Mouse (Mus musculus) lung, embryonic 15.5 days (tissue): ENCODE data around the gene Kalrn. TPM values are rescaled to one million over a fixed set of nuclear protein-coding genes. Genes with fewer than 3 reads are reported as not detected.

ENCODE experiments used
- ATAC-seq: fragments of 200-750 bp; cut with Nextera tagmentation; 2 replicates; pipeline ENCODE4 v1.8.0; 2017; ENCODE audit warnings: moderate number of reproducible peaks, borderline replicate concordance; ENCODE audit not compliant: low FRiP score, low TSS enrichment; ENCODE audit errors: extremely low read depth
- H3K27ac ChIP-seq: fragments of 300-500 bp; sonication (generic); 2 replicates; pipeline ENCODE4 v1.5.1; 2015; ENCODE audit warnings: moderate library complexity, mild to moderate bottlenecking, inconsistent platforms
- H3K27me3 ChIP-seq: fragments of 300-500 bp; sonication (generic); 2 replicates; pipeline ENCODE4 v1.6.1; 2015; ENCODE audit warnings: inconsistent platforms
- H3K36me3 ChIP-seq: fragments of 300-500 bp; sonication (generic); 2 replicates; pipeline ENCODE4 v1.6.1; 2015; ENCODE audit warnings: inconsistent platforms
- H3K4me1 ChIP-seq: fragments of 300-500 bp; sonication (generic); 2 replicates; pipeline ENCODE4 v1.6.1; 2015; ENCODE audit warnings: inconsistent platforms
- H3K4me2 ChIP-seq: fragments of 300-500 bp; sonication (generic); 2 replicates; pipeline ENCODE4 v1.6.1; 2015; ENCODE audit warnings: inconsistent platforms, mild to moderate bottlenecking, moderate library complexity
- H3K4me3 ChIP-seq: fragments of 300-500 bp; sonication (generic); 2 replicates; pipeline ENCODE4 v1.5.1; 2015; ENCODE audit warnings: mild to moderate bottlenecking, inconsistent platforms
- H3K9ac ChIP-seq: fragments of 300-500 bp; sonication (generic); 2 replicates; pipeline ENCODE4 v1.6.1; 2015; ENCODE audit warnings: inconsistent platforms
- H3K9me3 ChIP-seq: fragments of 300-500 bp; sonication (generic); 2 replicates; pipeline ENCODE4 v1.6.1; 2016; ENCODE audit warnings: inconsistent platforms
- WGBS: fragments of 180-500 bp; shearing (Covaris S2); methylation state at CpG from one replicate; pipeline ENCODE4 v1.1.7; 2015; 5-methylcytosine and 5-hydroxymethylcytosine counted together
- polyA plus RNA-seq: library from polyadenylated mRNA; unstranded; fragments of >200 nt; fragmentation: Nextera tagmentation; extraction: Ambion mirVana; gene quantifications from 2 replicates; pipeline ENCODE4 v1.2.1, GENCODE M21; 2015

Gene Kalrn
- polyA plus RNA-seq, 1 experiment from 2014 or later = 14.4 TPM

DNA sequence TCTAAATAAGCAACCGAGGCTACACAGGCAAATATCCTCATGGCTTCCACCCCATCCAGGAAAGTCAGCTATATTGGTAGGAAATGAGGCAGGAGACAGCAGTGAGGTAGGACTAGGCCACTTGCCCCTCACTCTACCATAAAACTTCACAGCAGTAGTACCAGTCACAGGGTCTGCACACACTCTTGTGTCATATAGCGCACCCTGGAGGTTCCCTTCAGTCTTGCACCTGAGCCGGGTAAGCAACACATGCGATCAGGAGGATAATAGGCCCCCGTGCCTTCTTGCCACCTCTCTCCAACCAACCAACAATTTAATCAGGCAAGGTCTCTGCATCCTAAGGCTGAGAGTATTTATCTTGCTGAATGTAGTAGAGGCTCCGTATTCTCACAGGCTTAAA, 278.8 kb downstream of the Kalrn start:
- no peak overlapping the region for H3K9ac ChIP-seq
- no peak overlapping the region for H3K27ac ChIP-seq
- no peaks in the 10 kb centered on the region for H3K9me3 ChIP-seq
- H3K27me3 ChIP-seq = no peaks in the 10 kb centered on the region
- H3K36me3 ChIP-seq = no peaks in the 10 kb centered on the region
- 79% methylated on average over 6 of the region's 6 CpGs for WGBS
- no peak overlapping the region for H3K4me2 ChIP-seq
- ATAC-seq = no peak
- no peak overlapping the region for H3K4me3 ChIP-seq
- H3K4me1 ChIP-seq = 0 out of 2 replicates have a peak, but pooled peaks cover 3% of the 10 kb centered on the region

DNA sequence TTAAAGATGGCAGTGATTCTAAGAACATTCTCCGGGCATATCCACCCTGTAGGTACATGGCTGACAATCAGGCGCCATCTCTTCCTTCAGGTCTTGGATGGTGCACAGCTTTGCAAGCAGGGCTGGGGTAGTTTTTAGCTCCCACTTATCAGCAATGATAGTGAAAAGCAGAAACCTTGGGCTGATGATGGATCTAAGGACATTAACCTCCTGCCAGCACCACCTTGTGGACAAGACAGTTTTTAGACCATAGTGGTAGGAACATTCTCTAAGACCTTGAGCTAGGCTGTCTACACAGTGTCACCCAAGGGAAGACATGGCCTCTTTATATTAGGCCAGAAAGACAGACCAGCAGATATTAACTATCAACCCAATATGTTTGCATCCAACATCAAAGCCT, 279.7 kb downstream of the Kalrn start:
- no peak for ATAC-seq

GRCm38 (mm10) chr16:34289583-34289982, 283.7 kb downstream of the Kalrn start:
- no peak overlapping the region for H3K4me2 ChIP-seq

More for the DNA sequence above, 279.7 kb downstream of the Kalrn start:
- 91% methylated on average over 2 of the region's 2 CpGs for WGBS
- Histone ChIP-seq H3K9ac (no peak overlapping the region), H3K9me3 (no peaks in the 10 kb centered on the region), H3K4me3 (no peak overlapping the region), H3K36me3 (no peaks in the 10 kb centered on the region), H3K27ac (no peak overlapping the region), H3K4me1 (0 out of 2 replicates have a peak, but pooled peaks cover under 1% of the 10 kb centered on the region), H3K27me3 (no peaks in the 10 kb centered on the region), H3K4me2 (no peak overlapping the region)

GRCm38 (mm10) chr16:34282026-34282425, 291.3 kb downstream of the Kalrn start:
- WGBS = 89% methylated on average over 8 of the region's 8 CpGs
- H3K9ac ChIP-seq = no peak overlapping the region

More at GRCm38 (mm10) chr16:34289583-34289982, 283.7 kb downstream of the Kalrn start:
- H3K27ac ChIP-seq = no peak overlapping the region
- H3K36me3 ChIP-seq = no peaks in the 10 kb centered on the region
- H3K9ac ChIP-seq = no peak overlapping the region
- H3K4me1 ChIP-seq = no peaks in the 10 kb centered on the region
- WGBS = 41% methylated on average over 7 of the region's 7 CpGs
- no peaks in the 10 kb centered on the region for H3K27me3 ChIP-seq
- H3K9me3 ChIP-seq = no peaks in the 10 kb centered on the region
- no peak overlapping the region for H3K4me3 ChIP-seq
- ATAC-seq = no peak

GRCm38 (mm10) chr16:34279654-34280383, 293.5 kb downstream of the Kalrn start:
- no peak overlapping the region for H3K4me2 ChIP-seq
- H3K9ac ChIP-seq = no peak overlapping the region
- H3K36me3 ChIP-seq = no peaks in the 10 kb centered on the region
- no peak overlapping the region for H3K27ac ChIP-seq
- no peaks in the 10 kb centered on the region for H3K27me3 ChIP-seq
- no peaks in the 10 kb centered on the region for H3K4me1 ChIP-seq
- H3K9me3 ChIP-seq = no peaks in the 10 kb centered on the region
- ATAC-seq = no peak
- 79% methylated on average over 7 of the region's 7 CpGs for WGBS
- H3K4me3 ChIP-seq = no peak overlapping the region

More at GRCm38 (mm10) chr16:34282026-34282425, 291.3 kb downstream of the Kalrn start:
- Histone ChIP-seq H3K4me3 (no peak overlapping the region), H3K9me3 (no peaks in the 10 kb centered on the region), H3K4me1 (no peaks in the 10 kb centered on the region), H3K27me3 (no peaks in the 10 kb centered on the region), H3K36me3 (no peaks in the 10 kb centered on the region), H3K4me2 (no peak overlapping the region), H3K27ac (no peak overlapping the region)
- no peak for ATAC-seq

- Histone ChIP-seq H3K27ac (no peak overlapping the region), H3K36me3 (no peaks in the 10 kb centered on the region), H3K4me3 (no peak overlapping the region), H3K9ac (no peak overlapping the region), H3K9me3 (no peaks in the 10 kb centered on the region), H3K4me2 (no peak overlapping the region), H3K4me1 (no peaks in the 10 kb centered on the region), H3K27me3 (no peaks in the 10 kb centered on the region)
- no peak; the same call in 1 of the 2 replicates for ATAC-seq
- WGBS = 48% methylated on average over 4 of the region's 4 CpGs
Measured at GRCm38 (mm10) chr16:34278249-34278790, 295.0 kb downstream of the Kalrn start.

DNA sequence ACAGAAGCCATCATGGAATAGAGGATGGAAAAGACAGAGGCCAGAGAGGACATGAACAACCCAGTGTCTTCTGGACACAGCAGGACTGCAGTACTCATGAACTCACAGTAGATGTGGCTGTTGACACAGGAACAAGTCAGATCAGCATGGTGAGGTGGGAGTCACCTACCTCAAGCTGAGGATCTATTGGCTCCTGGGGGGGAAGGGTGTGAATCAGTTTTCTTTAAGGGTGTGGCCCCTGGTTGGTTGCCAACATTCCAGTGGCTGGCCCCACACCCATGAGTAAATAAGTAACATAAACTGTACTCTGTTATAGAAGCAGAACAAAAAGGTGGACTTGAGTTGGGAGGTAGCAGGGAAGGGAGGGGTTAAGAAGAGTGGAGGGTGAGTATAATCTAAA, 298.7 kb downstream of the Kalrn start:
- H3K9me3 ChIP-seq = no peaks in the 10 kb centered on the region
- no peak overlapping the region for H3K4me2 ChIP-seq
- no peaks in the 10 kb centered on the region for H3K36me3 ChIP-seq
- H3K9ac ChIP-seq = no peak overlapping the region
- H3K27me3 ChIP-seq = no peaks in the 10 kb centered on the region
- peaks cover 2% of the 10 kb centered on the region; the same call in 1 of the 2 replicates for H3K4me1 ChIP-seq
- no peak overlapping the region for H3K4me3 ChIP-seq
- no peak for ATAC-seq
- H3K27ac ChIP-seq = no peak overlapping the region

- whole genome bisulfite sequencing = 85% methylated on average over 5 of the region's 5 CpGs
- Histone ChIP-seq H3K27me3 (no peaks in the 10 kb centered on the region), H3K27ac (no peak overlapping the region), H3K36me3 (no peaks in the 10 kb centered on the region), H3K9me3 (no peaks in the 10 kb centered on the region), H3K4me2 (no peak overlapping the region), H3K4me3 (no peak overlapping the region), H3K4me1 (peaks cover 4% of the 10 kb centered on the region; the same call in 1 of the 2 replicates), H3K9ac (no peak overlapping the region)
- ATAC-seq = no peak
Measured at GRCm38 (mm10) chr16:34271476-34271875, 301.9 kb downstream of the Kalrn start.

- Histone ChIP-seq H3K9me3 (no peaks in the 10 kb centered on the region), H3K4me3 (no peak overlapping the region), H3K36me3 (no peaks in the 10 kb centered on the region), H3K9ac (no peak overlapping the region), H3K4me2 (no peak overlapping the region), H3K4me1 (peaks cover 4% of the 10 kb centered on the region; the same call in 1 of the 2 replicates), H3K27me3 (no peaks in the 10 kb centered on the region), H3K27ac (no peak overlapping the region)
- 51% methylated on average over 2 of the region's 2 CpGs for WGBS
- ATAC-seq = no peak
Measured at GRCm38 (mm10) chr16:34270681-34271080, 302.7 kb downstream of the Kalrn start.

- Histone ChIP-seq H3K36me3 (no peaks in the 10 kb centered on the region), H3K4me3 (no peak overlapping the region), H3K27me3 (no peaks in the 10 kb centered on the region), H3K9ac (no peak overlapping the region), H3K4me1 (peaks cover 4% of the 10 kb centered on the region; the same call in 1 of the 2 replicates), H3K9me3 (no peaks in the 10 kb centered on the region), H3K4me2 (no peak overlapping the region), H3K27ac (no peak overlapping the region)
- WGBS = 53% methylated on average over 8 of the region's 8 CpGs
- no peak for ATAC-seq
Measured at GRCm38 (mm10) chr16:34269642-34270041, 303.7 kb downstream of the Kalrn start.

DNA sequence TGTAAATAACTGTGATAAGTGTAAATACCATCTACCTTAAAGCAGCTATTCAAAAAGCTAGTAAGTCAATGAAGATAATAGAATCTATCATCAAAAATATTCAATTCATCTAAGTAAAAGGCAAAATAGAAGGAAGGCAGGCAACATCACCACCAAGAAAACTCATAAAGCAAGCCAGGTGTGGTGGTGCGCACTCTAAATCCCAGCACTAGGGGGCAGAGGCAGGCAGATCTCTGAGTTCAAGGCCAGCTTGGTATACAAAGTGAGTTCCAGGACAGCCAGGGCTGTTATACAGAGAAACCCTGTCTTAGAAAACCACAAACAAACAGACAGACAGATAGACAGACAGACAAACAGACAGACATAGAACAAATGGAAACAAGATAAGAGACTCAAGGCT, 305.6 kb downstream of the Kalrn start:
- WGBS = 90% methylated on average over 1 of the region's 1 CpGs
- H3K9me3 ChIP-seq = no peaks in the 10 kb centered on the region
- peaks cover 16% of the 10 kb centered on the region for H3K4me1 ChIP-seq
- no peak overlapping the region for H3K4me3 ChIP-seq
- no peak overlapping the region for H3K27ac ChIP-seq
- H3K4me2 ChIP-seq = no peak overlapping the region
- H3K36me3 ChIP-seq = no peaks in the 10 kb centered on the region
- no peak overlapping the region for H3K9ac ChIP-seq
- no peak for ATAC-seq
- no peaks in the 10 kb centered on the region for H3K27me3 ChIP-seq

GRCm38 (mm10) chr16:34264671-34265070, 308.7 kb downstream of the Kalrn start:
- WGBS = 87% methylated on average over 3 of the region's 3 CpGs
- no peak overlapping the region for H3K4me2 ChIP-seq
- no peak overlapping the region for H3K9ac ChIP-seq
- no peaks in the 10 kb centered on the region for H3K9me3 ChIP-seq
- peaks cover 20% of the 10 kb centered on the region for H3K4me1 ChIP-seq
- no peaks in the 10 kb centered on the region for H3K36me3 ChIP-seq
- H3K4me3 ChIP-seq = no peak overlapping the region
- H3K27ac ChIP-seq = no peak overlapping the region
- H3K27me3 ChIP-seq = no peaks in the 10 kb centered on the region
- ATAC-seq = no peak
